Mouse (Mus musculus) hindbrain, embryonic 11.5 days (tissue): Measurements from ENCODE around the gene E130116L18Rik. TPM values are rescaled to one million over a fixed set of nuclear protein-coding genes. Genes with fewer than 3 reads are reported as not detected.
A peak's percentile ranks its signal among the peaks of the same experiment; 100 is the strongest.

ENCODE experiments used
- ATAC-seq: fragments of 200-750 bp; cut with Nextera tagmentation; 2 replicates; pipeline ENCODE4 v1.8.0; 2017; ENCODE audit warnings: mild to moderate bottlenecking, moderate TSS enrichment, moderate library complexity; ENCODE audit not compliant: low FRiP score
- DNase-seq: peaks from one replicate; pipeline ENCODE4 v3.0.0-alpha.2; 2015; ENCODE audit warnings: low spot score
- H3K27ac ChIP-seq: fragments of 300-500 bp; sonication (generic); 2 replicates; pipeline ENCODE4 v1.5.1; 2014; ENCODE audit warnings: mild to moderate bottlenecking, low read depth, low read length
- H3K27me3 ChIP-seq: fragments of 300-500 bp; sonication (generic); 2 replicates; pipeline ENCODE4 v1.6.1; 2014; ENCODE audit warnings: mild to moderate bottlenecking, low read length, moderate library complexity, mixed read lengths; ENCODE audit not compliant: control insufficient read depth, insufficient read depth
- H3K36me3 ChIP-seq: fragments of 300-500 bp; sonication (generic); 2 replicates; pipeline ENCODE4 v1.6.1; 2014; ENCODE audit warnings: mild to moderate bottlenecking, low read length, moderate library complexity, mixed read lengths; ENCODE audit not compliant: control insufficient read depth, insufficient read depth
- H3K4me1 ChIP-seq: fragments of 300-500 bp; sonication (generic); replicated peaks from 2 replicates; pipeline ENCODE4 v1.6.1; 2014; ENCODE audit warnings: low read length, mixed read lengths; ENCODE audit not compliant: control insufficient read depth, insufficient read depth
- H3K4me2 ChIP-seq: fragments of 300-500 bp; sonication (generic); replicated peaks from 2 replicates; pipeline ENCODE4 v1.6.1; 2014; ENCODE audit warnings: mild to moderate bottlenecking, low read depth, low read length
- H3K4me3 ChIP-seq: fragments of 300-500 bp; sonication (generic); 2 replicates; pipeline ENCODE4 v1.5.1; 2014; ENCODE audit warnings: low read depth, low read length
- H3K9ac ChIP-seq: fragments of 300-500 bp; sonication (generic); 2 replicates; pipeline ENCODE4 v1.6.1; 2014; ENCODE audit warnings: low read depth, low read length
- H3K9me3 ChIP-seq: fragments of 300-500 bp; sonication (generic); 2 replicates; pipeline ENCODE4 v1.6.1; 2016; ENCODE audit warnings: low read length; ENCODE audit not compliant: control insufficient read depth
- WGBS: fragments of 180-500 bp; shearing (Covaris S2); extraction: QIAGEN DNeasy Blood & Tissue Kit; methylation state at CpG from one replicate; pipeline ENCODE4 v1.1.7; 2014; 5-methylcytosine and 5-hydroxymethylcytosine counted together
- polyA plus RNA-seq: library from polyadenylated mRNA; unstranded; fragments of >200 nt; fragmentation: Nextera tagmentation; extraction: Ambion mirVana; gene quantifications from 2 replicates; pipeline ENCODE4 v1.2.1, GENCODE M21; 2014

The E130116L18Rik gene
- polyA plus RNA-seq, result not detected in 2 replicates

- H3K9me3 ChIP-seq, result no peaks in the 10 kb centered on the region
- H3K36me3 ChIP-seq, result no peaks in the 10 kb centered on the region
- H3K4me1 ChIP-seq, result no peaks in the 10 kb centered on the region
- WGBS, result 7% methylated on average over 60 of the region's 72 CpGs
- H3K27me3 ChIP-seq, result no peaks in the 10 kb centered on the region
- H3K9ac ChIP-seq, result peak within 1 kb of the TSS; percentile 74
- peak within 1 kb of the TSS; percentile 60 for H3K4me3 ChIP-seq
- H3K27ac ChIP-seq, result peak within 1 kb of the TSS; percentile 69; the same call in 1 of the 2 replicates
- peak within 1 kb of the TSS; percentile 55 for H3K4me2 ChIP-seq
- DNase-seq, result peak; percentile 93
- ATAC-seq, result peak; percentile 97
Observed at GRCm38 (mm10) chr5:25222752-25223702, at the start of gene E130116L18Rik. TSS of gene E130116L18Rik (minus strand) at chr5:25223153.

- WGBS, result 96% methylated on average over 4 of the region's 4 CpGs
- Histone ChIP-seq H3K27me3 (no peaks in the 10 kb centered on the region), H3K4me1 (no peaks in the 10 kb centered on the region), H3K4me2 (no peak overlapping the region), H3K9me3 (no peaks in the 10 kb centered on the region), H3K9ac (no peak overlapping the region), H3K36me3 (no peaks in the 10 kb centered on the region), H3K4me3 (no peak overlapping the region), H3K27ac (no peak overlapping the region)
- DNase-seq (no peak), ATAC-seq (no peak)
Observed at GRCm38 (mm10) chr5:25268258-25268888, 45.4 kb upstream of the E130116L18Rik start.

- ATAC-seq, result no peak
- no peak overlapping the region for H3K9ac ChIP-seq
- no peak overlapping the region for H3K27ac ChIP-seq
- no peak overlapping the region for H3K4me2 ChIP-seq
- no peaks in the 10 kb centered on the region for H3K27me3 ChIP-seq
- no peak overlapping the region for H3K4me3 ChIP-seq
- H3K36me3 ChIP-seq, result no peaks in the 10 kb centered on the region
- H3K4me1 ChIP-seq, result no peaks in the 10 kb centered on the region
- DNase-seq, result no peak
- H3K9me3 ChIP-seq, result no peaks in the 10 kb centered on the region
- WGBS, result 84% methylated on average over 7 of the region's 7 CpGs
Observed at GRCm38 (mm10) chr5:25262266-25262665, 39.3 kb upstream of the E130116L18Rik start.

- H3K4me2 ChIP-seq, result no peak overlapping the region
- ATAC-seq (no peak), DNase-seq (no peak)
- WGBS, result 85% methylated on average over 6 of the region's 6 CpGs
- H3K36me3 ChIP-seq, result no peaks in the 10 kb centered on the region
- H3K27ac ChIP-seq, result no peak overlapping the region
- H3K9ac ChIP-seq, result no peak overlapping the region
- H3K4me1 ChIP-seq, result no peaks in the 10 kb centered on the region
- H3K4me3 ChIP-seq, result no peak overlapping the region
- no peaks in the 10 kb centered on the region for H3K9me3 ChIP-seq
- H3K27me3 ChIP-seq, result no peaks in the 10 kb centered on the region
Observed at GRCm38 (mm10) chr5:25261452-25261851, 38.5 kb upstream of the E130116L18Rik start.

DNA sequence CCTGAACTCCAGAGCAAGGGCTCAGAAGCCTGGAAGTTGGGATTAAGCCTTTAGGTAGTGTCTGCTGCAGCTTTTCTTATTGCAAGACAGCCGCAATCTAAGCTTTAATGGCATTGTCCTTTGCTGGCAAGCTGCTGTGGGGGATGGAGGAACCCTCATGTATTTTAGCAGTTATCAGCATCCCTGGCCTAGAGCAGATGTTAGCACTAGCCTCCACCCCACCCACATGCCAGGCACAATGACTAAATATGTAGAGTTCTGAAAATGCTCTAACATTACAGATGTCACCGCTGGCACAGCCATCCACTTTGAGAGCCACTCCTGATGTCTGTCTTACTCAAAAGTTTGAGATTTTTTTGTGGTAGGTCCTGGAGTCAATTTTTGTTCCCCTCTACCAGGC is 33.7 kb upstream of the E130116L18Rik start:
- WGBS, result 81% methylated on average over 2 of the region's 2 CpGs
- Histone ChIP-seq H3K36me3 (no peaks in the 10 kb centered on the region), H3K9ac (no peak overlapping the region), H3K9me3 (no peaks in the 10 kb centered on the region), H3K4me1 (no peaks in the 10 kb centered on the region), H3K4me3 (no peak overlapping the region), H3K27ac (no peak overlapping the region), H3K4me2 (no peak overlapping the region), H3K27me3 (no peaks in the 10 kb centered on the region)
- no peak for ATAC-seq
- no peak for DNase-seq

GRCm38 (mm10) chr5:25254491-25254890 is 31.5 kb upstream of the E130116L18Rik start:
- H3K9me3 ChIP-seq, result no peaks in the 10 kb centered on the region
- DNase-seq, result no peak
- H3K9ac ChIP-seq, result no peak overlapping the region
- no peaks in the 10 kb centered on the region for H3K4me1 ChIP-seq
- H3K4me2 ChIP-seq, result no peak overlapping the region
- no peak overlapping the region for H3K4me3 ChIP-seq
- no peak overlapping the region for H3K27ac ChIP-seq
- WGBS, result 97% methylated on average over 4 of the region's 4 CpGs
- no peak for ATAC-seq
- no peaks in the 10 kb centered on the region for H3K36me3 ChIP-seq
- H3K27me3 ChIP-seq, result no peaks in the 10 kb centered on the region

DNA sequence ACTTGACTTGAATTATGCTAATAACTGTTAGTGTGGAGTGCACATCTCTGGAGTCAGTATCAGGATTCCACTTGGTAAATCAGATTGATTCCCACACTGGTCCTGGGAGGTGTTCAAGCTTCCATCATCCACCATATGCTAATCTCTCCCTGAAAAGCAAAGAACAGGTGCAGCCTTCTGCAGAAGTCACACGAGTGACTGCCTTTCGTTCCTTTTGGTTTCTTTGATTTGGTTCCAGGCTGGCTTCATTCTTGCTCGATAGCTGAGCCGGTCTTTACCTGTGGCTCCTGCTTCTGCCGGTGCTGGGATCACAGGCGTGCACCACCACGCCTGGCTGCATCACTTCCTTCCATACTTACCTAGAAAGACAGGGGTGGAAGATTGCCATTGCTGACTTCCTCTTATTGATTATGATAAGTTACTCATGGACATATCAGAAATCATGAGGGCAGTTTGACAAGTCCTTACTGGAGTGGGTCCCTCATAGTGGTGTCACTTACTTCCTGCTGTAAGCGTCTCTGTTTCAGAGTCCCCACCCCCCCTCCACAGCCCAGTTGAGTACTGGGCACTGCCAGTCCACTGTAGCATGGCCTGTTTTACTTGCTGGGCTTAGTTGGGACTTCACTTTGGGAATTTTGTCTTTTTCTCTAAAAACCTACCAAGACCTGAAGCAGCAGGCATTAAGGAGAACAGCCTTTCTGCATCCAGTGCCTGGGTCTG is 30.0 kb upstream of the E130116L18Rik start:
- Histone ChIP-seq H3K27me3 (no peaks in the 10 kb centered on the region), H3K4me2 (no peak overlapping the region), H3K9me3 (no peaks in the 10 kb centered on the region), H3K27ac (no peak overlapping the region), H3K9ac (no peak overlapping the region), H3K36me3 (no peaks in the 10 kb centered on the region), H3K4me3 (no peak overlapping the region), H3K4me1 (no peaks in the 10 kb centered on the region)
- DNase-seq (no peak), ATAC-seq (no peak)
- 94% methylated on average over 8 of the region's 8 CpGs for WGBS

DNA sequence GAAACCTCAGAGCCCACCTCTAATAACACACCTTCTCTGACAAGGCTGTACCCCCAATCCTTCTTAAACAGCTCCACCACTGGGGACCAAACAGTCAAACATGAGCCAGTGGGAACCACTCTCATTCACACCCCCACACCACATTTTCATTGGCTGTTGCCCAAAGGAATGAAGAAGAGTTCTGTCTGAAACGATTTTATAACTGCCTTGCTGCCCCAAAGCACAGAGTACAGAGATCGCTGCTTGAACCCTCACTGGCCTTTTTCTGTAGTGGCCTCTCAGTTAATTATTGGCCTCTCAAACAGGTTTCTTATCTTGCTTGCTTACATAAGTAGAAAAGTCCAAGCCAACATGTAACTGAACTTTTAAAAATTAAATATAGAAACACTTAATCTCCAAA is 29.5 kb upstream of the E130116L18Rik start:
- Histone ChIP-seq H3K27ac (no peak overlapping the region), H3K4me2 (no peak overlapping the region), H3K27me3 (no peaks in the 10 kb centered on the region), H3K9me3 (no peaks in the 10 kb centered on the region), H3K4me1 (no peaks in the 10 kb centered on the region), H3K36me3 (no peaks in the 10 kb centered on the region), H3K4me3 (no peak overlapping the region), H3K9ac (no peak overlapping the region)
- ATAC-seq (no peak), DNase-seq (no peak)
- 86% methylated on average over 2 of the region's 2 CpGs for WGBS
